Mouse (Mus musculus): ENCODE measurements around the gene Tmem252. TPM values are rescaled to one million over a fixed set of nuclear protein-coding genes. Genes with fewer than 3 reads are reported as not detected.

Tmem252 gene
- polyA plus RNA-seq, 1 experiment from 2014 or later, result 3.8 TPM

DNA sequence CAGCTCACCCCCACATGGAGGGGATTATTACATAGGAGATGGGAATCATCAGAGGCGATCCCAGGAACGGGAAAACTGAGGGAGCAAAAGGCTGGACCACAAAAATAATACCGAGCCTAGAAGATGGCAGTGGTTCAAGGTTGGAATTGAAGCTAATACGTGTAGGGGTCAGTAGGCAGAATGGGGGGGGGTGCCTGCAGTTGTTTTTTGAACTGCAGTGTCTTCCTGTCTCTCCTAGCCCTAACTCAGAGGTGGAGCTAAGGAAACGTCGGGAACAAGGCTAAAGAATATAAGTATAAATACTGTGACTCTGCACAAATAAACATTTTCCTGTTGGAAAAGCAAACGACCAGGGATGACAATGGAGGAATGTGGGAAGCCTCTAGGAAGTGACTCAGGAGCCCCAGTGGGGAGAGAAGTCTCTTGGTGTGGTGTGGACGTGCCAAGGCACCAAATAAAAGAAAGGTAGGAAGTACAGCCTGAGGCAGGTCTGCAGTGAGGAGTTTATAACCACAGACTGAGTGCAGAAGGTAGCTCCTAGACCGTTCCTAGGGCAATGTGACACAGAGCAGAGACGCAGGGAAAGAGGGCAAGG lies 1.3 kb upstream of the Tmem252 start:
- Histone ChIP-seq H3K27me3 (replicated peaks; ENCODE audit: control insufficient read depth, insufficient read depth, low read length) (no peaks in the 10 kb centered on the region), H3K4me3 (ENCODE audit: low read length) (no peak overlapping the region), H3K9ac (ENCODE audit: low read depth, low read length) (no peak overlapping the region), H3K4me1 (ENCODE audit: control insufficient read depth, insufficient read depth, low read length) (peaks cover 16% of the 10 kb centered on the region; the same call in 1 of the 2 replicates), H3K9me3 (ENCODE audit: control insufficient read depth, low read length) (no peaks in the 10 kb centered on the region), H3K36me3 (ENCODE audit: control insufficient read depth, insufficient read depth, low read length) (no peaks in the 10 kb centered on the region), H3K27ac (ENCODE audit: low read length) (peak overlapping the region; percentile 7; the same call in 1 of the 2 replicates), H3K4me2 (ENCODE audit: low read depth, low read length) (no peak overlapping the region)
- ATAC-seq, result peak; percentile 32; the same call in 1 of the 2 replicates
- 49% methylated on average over 10 of the region's 10 CpGs for WGBS

DNA sequence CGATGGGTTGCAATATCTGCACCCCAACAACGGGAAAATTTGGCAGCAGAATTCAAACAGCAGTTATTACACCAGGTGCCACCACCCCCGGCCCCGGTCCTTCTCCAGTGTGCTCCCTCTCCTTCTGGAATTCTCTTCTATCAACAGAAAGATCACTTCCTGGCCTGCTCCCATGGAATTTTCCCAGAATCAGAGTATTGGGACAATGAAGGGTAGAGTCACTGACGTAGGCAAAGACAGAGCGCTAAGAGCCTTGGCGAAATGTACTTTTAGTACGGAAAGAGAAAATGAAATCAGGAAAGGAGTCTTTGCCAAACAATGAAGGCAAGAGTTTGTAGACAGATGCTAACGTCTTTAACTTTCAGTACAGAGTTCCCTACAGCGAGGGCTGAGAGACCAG lies 477 bp upstream of the Tmem252 start:
- no peaks in the 10 kb centered on the region for H3K27me3 ChIP-seq (replicated peaks; ENCODE audit: control insufficient read depth, insufficient read depth, low read length)
- no peak overlapping the region for H3K4me3 ChIP-seq (ENCODE audit: low read length)
- H3K4me1 ChIP-seq (ENCODE audit: control insufficient read depth, insufficient read depth, low read length), result peaks cover 16% of the 10 kb centered on the region; the same call in 1 of the 2 replicates
- H3K4me2 ChIP-seq (ENCODE audit: low read depth, low read length), result no peak overlapping the region
- whole genome bisulfite sequencing, result 56% methylated on average over 10 of the region's 10 CpGs
- no peak overlapping the region for H3K9ac ChIP-seq (ENCODE audit: low read depth, low read length)
- peak overlapping the region; percentile 26; the same call in 1 of the 2 replicates for H3K27ac ChIP-seq (ENCODE audit: low read length)
- ATAC-seq, result peak; percentile 34; the same call in 1 of the 2 replicates
- no peaks in the 10 kb centered on the region for H3K9me3 ChIP-seq (ENCODE audit: control insufficient read depth, low read length)
- no peaks in the 10 kb centered on the region for H3K36me3 ChIP-seq (ENCODE audit: control insufficient read depth, insufficient read depth, low read length)

- no peak overlapping the region for H3K9ac ChIP-seq (ENCODE audit: low read depth, low read length)
- no peak for ATAC-seq
- no peaks in the 10 kb centered on the region for H3K36me3 ChIP-seq (ENCODE audit: control insufficient read depth, insufficient read depth, low read length)
- H3K4me2 ChIP-seq (ENCODE audit: low read depth, low read length), result no peak overlapping the region
- no peaks in the 10 kb centered on the region for H3K9me3 ChIP-seq (ENCODE audit: control insufficient read depth, low read length)
- no peak overlapping the region for H3K27ac ChIP-seq (ENCODE audit: low read length)
- no peak overlapping the region for H3K4me3 ChIP-seq (ENCODE audit: low read length)
- H3K4me1 ChIP-seq (ENCODE audit: control insufficient read depth, insufficient read depth, low read length), result peaks cover 16% of the 10 kb centered on the region; the same call in 1 of the 2 replicates
- H3K27me3 ChIP-seq (replicated peaks; ENCODE audit: control insufficient read depth, insufficient read depth, low read length), result no peaks in the 10 kb centered on the region
- WGBS, result 88% methylated on average over 7 of the region's 7 CpGs
Measured at GRCm38 (mm10) chr19:24676429-24676828, 2.6 kb downstream of the Tmem252 start.

DNA sequence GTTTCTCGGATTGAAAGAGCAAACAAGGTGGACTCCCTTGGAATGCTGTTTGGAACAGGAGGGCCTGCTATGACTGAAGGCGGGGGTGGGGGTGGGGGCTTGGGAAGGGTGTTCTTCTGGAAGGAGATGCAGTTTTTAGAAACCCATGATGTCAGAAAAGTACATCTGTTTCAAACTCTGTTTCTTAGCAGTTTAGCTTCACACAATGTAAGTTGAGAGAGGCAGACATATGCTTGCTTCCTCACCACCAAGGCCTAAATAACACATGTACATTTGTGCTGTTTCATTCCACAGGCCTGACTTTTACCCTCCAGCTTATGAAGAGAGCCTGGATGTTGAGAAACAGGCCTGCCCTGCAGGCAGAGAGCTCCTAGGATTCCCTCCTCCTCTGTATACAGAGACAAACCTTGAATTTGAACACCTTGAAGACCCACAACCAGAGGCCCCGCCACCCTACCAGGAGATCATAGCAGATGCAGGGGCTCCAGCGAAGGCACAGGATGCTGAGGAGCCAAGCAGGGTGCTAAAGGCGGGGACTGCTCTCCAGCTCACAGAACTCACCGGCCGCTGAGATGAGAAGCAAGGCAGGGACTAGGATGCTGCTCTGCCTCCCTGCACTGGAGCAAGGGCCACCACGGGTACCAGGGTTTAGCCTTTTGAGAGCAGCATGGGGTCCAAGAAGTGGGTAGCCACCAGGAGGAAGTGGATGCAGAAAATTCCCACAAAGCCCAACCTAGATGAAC lies 3.6 kb downstream of the Tmem252 start:
- H3K4me3 ChIP-seq (ENCODE audit: low read length), result no peak overlapping the region
- WGBS, result 72% methylated on average over 8 of the region's 8 CpGs

DNA sequence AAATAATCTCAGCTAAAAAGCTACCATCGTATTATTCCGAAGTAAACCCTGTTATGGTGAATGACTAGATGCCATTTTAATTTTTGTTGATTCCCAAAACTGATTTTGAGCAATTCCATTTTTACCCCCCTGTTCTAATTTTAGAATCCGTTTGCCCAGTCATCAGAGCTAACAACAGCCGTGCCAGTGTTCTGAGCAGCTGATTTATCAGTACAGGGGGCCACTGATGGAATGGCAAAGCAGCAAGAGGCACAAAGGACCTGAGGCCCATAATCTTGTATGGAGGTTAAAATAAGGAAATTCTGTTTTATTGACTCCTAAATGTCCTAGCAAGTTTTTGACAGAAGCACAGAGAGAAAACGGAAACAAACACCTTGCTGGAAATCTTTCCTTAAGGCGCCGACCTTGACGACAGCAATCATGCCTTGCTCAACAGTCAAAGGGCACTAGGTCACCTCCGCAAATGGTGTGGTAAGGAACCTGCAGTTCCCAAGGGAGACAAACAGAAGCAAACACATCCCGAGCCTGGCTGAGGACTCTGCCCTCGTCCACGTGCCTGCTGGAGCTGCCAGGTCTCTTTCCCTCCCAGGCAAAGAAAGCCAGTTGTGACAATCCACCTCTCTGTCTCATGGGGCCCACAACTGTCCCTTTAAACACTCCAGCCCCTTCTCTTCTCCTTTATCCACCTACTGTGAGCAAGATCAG lies 9.4 kb downstream of the Tmem252 start:
- 51% methylated on average over 12 of the region's 12 CpGs for WGBS
- H3K4me3 ChIP-seq (ENCODE audit: low read length), result no peak overlapping the region
- 0 out of 2 replicates have a peak overlapping the region, but pooled peaks have one; percentile 8 for H3K9ac ChIP-seq (ENCODE audit: low read depth, low read length)
- H3K27ac ChIP-seq (ENCODE audit: low read length), result peak overlapping the region; percentile 87
- no peaks in the 10 kb centered on the region for H3K9me3 ChIP-seq (ENCODE audit: control insufficient read depth, low read length)
- H3K4me2 ChIP-seq (ENCODE audit: low read depth, low read length), result no peak overlapping the region
- H3K4me1 ChIP-seq (ENCODE audit: control insufficient read depth, insufficient read depth, low read length), result 0 out of 2 replicates have a peak, but pooled peaks cover 10% of the 10 kb centered on the region
- peak; percentile 96 for ATAC-seq
- H3K27me3 ChIP-seq (replicated peaks; ENCODE audit: control insufficient read depth, insufficient read depth, low read length), result no peaks in the 10 kb centered on the region
- no peaks in the 10 kb centered on the region for H3K36me3 ChIP-seq (ENCODE audit: control insufficient read depth, insufficient read depth, low read length)

More for the DNA sequence above, 3.6 kb downstream of the Tmem252 start:
- Histone ChIP-seq H3K4me1 (ENCODE audit: control insufficient read depth, insufficient read depth, low read length) (peaks cover 16% of the 10 kb centered on the region; the same call in 1 of the 2 replicates), H3K9ac (ENCODE audit: low read depth, low read length) (no peak overlapping the region), H3K27me3 (replicated peaks; ENCODE audit: control insufficient read depth, insufficient read depth, low read length) (no peaks in the 10 kb centered on the region), H3K9me3 (ENCODE audit: control insufficient read depth, low read length) (no peaks in the 10 kb centered on the region), H3K36me3 (ENCODE audit: control insufficient read depth, insufficient read depth, low read length) (no peaks in the 10 kb centered on the region), H3K27ac (ENCODE audit: low read length) (no peak overlapping the region), H3K4me2 (ENCODE audit: low read depth, low read length) (no peak overlapping the region)
- no peak for ATAC-seq

- ATAC-seq, result no peak
- H3K4me1 ChIP-seq (ENCODE audit: control insufficient read depth, insufficient read depth, low read length), result 0 out of 2 replicates have a peak, but pooled peaks cover 10% of the 10 kb centered on the region
- H3K36me3 ChIP-seq (ENCODE audit: control insufficient read depth, insufficient read depth, low read length), result no peaks in the 10 kb centered on the region
- no peak overlapping the region for H3K9ac ChIP-seq (ENCODE audit: low read depth, low read length)
- no peaks in the 10 kb centered on the region for H3K27me3 ChIP-seq (replicated peaks; ENCODE audit: control insufficient read depth, insufficient read depth, low read length)
- 87% methylated on average over 10 of the region's 10 CpGs for WGBS
- H3K27ac ChIP-seq (ENCODE audit: low read length), result no peak overlapping the region
- no peaks in the 10 kb centered on the region for H3K9me3 ChIP-seq (ENCODE audit: control insufficient read depth, low read length)
- H3K4me2 ChIP-seq (ENCODE audit: low read depth, low read length), result no peak overlapping the region
- H3K4me3 ChIP-seq (ENCODE audit: low read length), result no peak overlapping the region
Measured at GRCm38 (mm10) chr19:24686411-24686810, 12.6 kb downstream of the Tmem252 start.

DNA sequence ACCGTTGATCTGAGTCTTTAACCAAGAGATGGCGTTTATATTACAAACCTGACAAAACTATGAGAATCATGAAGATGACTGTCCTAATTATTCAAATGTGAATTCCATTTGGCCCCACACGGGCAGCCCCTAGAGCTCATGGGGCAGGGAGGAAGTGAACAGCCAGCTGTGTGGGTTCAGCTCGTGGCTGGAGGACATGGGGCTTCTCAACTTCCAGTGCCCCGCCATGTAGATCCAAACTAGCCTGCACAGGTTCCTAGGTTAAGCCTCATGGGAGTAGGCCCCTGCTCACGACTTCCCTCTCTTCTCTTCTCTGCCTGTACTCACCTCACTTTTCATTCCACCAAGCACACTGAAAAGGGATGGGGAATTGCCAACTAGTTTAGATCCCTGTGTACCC lies 14.5 kb downstream of the Tmem252 start:
- Histone ChIP-seq H3K9me3 (ENCODE audit: control insufficient read depth, low read length) (no peaks in the 10 kb centered on the region), H3K27ac (ENCODE audit: low read length) (no peak overlapping the region), H3K4me3 (ENCODE audit: low read length) (no peak overlapping the region), H3K9ac (ENCODE audit: low read depth, low read length) (no peak overlapping the region), H3K4me2 (ENCODE audit: low read depth, low read length) (no peak overlapping the region), H3K27me3 (replicated peaks; ENCODE audit: control insufficient read depth, insufficient read depth, low read length) (no peaks in the 10 kb centered on the region), H3K36me3 (ENCODE audit: control insufficient read depth, insufficient read depth, low read length) (no peaks in the 10 kb centered on the region), H3K4me1 (ENCODE audit: control insufficient read depth, insufficient read depth, low read length) (0 out of 2 replicates have a peak, but pooled peaks cover 10% of the 10 kb centered on the region)
- WGBS, result 76% methylated on average over 6 of the region's 6 CpGs
- no peak for ATAC-seq

DNA sequence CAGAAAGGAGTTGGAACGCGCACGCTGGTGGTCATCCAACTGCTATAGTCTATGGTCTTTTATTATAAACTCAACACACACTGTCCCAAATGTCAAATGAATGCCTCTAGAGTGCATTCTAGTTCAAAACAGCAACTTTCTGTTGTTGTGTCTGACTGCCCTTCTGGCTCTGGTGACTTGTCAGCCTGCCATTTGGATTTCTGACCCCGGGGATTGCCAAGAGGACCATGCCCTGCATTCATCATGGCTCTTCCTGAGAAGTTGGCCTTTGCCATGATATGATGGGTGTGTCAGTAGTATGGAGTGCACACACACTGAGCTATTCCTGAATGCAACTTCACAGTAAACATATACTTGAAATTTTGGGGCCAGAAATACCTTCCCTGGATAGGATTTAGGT lies 15.7 kb downstream of the Tmem252 start:
- Histone ChIP-seq H3K9ac (ENCODE audit: low read depth, low read length) (no peak overlapping the region), H3K4me3 (ENCODE audit: low read length) (no peak overlapping the region), H3K4me2 (ENCODE audit: low read depth, low read length) (no peak overlapping the region), H3K27ac (ENCODE audit: low read length) (no peak overlapping the region), H3K4me1 (ENCODE audit: control insufficient read depth, insufficient read depth, low read length) (0 out of 2 replicates have a peak, but pooled peaks cover 4% of the 10 kb centered on the region), H3K36me3 (ENCODE audit: control insufficient read depth, insufficient read depth, low read length) (no peaks in the 10 kb centered on the region), H3K9me3 (ENCODE audit: control insufficient read depth, low read length) (no peaks in the 10 kb centered on the region), H3K27me3 (replicated peaks; ENCODE audit: control insufficient read depth, insufficient read depth, low read length) (no peaks in the 10 kb centered on the region)
- no peak for ATAC-seq
- WGBS, result 94% methylated on average over 4 of the region's 4 CpGs

DNA sequence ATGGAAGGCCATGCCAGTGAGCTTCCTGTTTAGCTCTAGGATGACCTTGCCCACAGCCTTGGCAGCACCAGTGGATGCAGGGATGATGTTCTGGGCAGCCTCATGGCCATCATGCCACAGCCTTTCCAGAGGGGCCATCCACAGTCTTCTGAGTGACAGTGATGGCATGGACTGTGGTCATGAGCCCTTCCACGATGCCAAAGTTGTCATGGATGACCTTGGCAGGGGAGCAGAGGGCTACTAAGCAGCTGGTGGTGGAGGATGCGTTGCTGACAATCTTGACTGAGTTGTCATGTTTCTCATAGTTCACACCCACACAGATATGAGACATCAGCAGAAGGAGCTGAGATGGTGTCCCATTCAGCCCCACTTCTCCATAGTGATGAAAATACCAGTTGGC lies 18.9 kb downstream of the Tmem252 start:
- Histone ChIP-seq H3K36me3 (ENCODE audit: control insufficient read depth, insufficient read depth, low read length) (no peaks in the 10 kb centered on the region), H3K4me2 (ENCODE audit: low read depth, low read length) (no peak overlapping the region), H3K9ac (ENCODE audit: low read depth, low read length) (no peak overlapping the region), H3K9me3 (ENCODE audit: control insufficient read depth, low read length) (no peaks in the 10 kb centered on the region), H3K27ac (ENCODE audit: low read length) (no peak overlapping the region), H3K27me3 (replicated peaks; ENCODE audit: control insufficient read depth, insufficient read depth, low read length) (no peaks in the 10 kb centered on the region), H3K4me1 (ENCODE audit: control insufficient read depth, insufficient read depth, low read length) (no peaks in the 10 kb centered on the region), H3K4me3 (ENCODE audit: low read length) (no peak overlapping the region)
- WGBS, result 94% methylated on average over 2 of the region's 2 CpGs
- no peak for ATAC-seq

Data from intestine, embryonic 16.5 days (tissue).